Mouse (Mus musculus) c-Kit-positive CD71-positive TER-119-negative erythroid progenitor cells, embryonic 14.5 days (primary cell): ENCODE measurements around the gene Reps1.

Source experiments
- DNase-seq: peaks from one replicate; pipeline ENCODE4 v3.0.0-alpha.2; 2013; ENCODE audit warnings: low read depth

Gene Reps1

GRCm38 (mm10) chr10:18055696-18056390 lies at the start of gene Reps1:
Gene Reps1 (plus strand): TSS chr10:18055861.
- DNase-seq, result no peak

- no peak for DNase-seq
Observed at GRCm38 (mm10) chr10:18006756-18007155, 48.9 kb upstream of the Reps1 start.

- no peak for DNase-seq
Observed at GRCm38 (mm10) chr10:18007243-18007642, 48.4 kb upstream of the Reps1 start.

DNA sequence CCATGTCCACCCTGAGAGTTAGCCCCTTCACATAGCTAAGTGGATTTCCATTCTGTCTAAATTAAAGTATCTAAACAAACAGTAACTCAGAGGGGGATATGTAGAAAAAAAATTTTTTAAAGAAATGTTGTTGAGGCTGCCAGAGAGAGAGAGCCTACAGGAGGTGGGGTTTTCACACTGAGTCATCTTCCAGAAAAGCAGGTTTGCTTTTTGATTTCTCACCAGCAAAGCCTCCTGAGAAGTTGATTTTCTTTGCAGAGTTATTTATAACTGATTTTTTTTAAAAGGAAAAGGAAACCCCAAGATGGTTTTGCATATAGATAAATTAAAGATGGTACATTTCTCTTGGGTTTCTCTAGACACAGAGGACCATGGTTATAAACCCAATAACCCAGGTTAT lies 47.5 kb upstream of the Reps1 start:
- DNase-seq, result no peak

DNA sequence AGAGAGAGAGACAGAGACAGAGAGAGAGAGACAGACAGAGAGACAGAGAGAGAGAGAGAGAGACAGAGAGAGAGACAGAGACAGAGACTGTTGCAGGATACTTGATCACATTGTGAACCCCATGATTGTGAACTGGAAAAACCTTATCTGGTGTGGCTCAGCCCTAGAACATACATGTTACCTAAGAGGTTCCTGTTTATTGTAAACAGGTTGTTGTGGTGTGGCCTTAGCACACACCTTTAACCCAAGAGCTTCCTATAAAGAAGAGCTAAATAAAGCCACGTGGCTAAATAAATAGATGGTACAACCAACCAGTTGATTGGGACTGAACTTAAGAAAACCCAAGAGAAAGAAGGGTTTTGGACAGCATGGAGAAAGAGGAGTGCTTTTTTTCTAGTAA lies 45.9 kb upstream of the Reps1 start:
- DNase-seq, result no peak

DNA sequence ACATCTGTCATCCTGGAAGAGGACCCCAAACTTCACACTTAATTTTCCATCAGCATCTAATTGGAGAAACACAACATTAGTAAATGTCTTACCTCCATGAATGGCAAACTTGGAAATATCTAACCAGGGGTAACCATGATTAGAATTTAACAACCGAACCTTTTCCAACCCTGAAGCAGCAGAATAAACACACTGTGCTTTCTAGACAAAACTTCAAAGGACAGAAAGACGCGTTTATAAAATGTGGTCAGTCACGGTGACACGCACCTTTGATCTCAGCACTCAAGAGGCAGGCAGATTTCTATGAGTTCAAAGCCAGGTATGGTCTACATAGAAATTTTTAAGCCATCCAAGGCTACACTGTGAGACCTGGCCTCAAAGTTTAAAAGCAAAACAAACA lies 43.9 kb upstream of the Reps1 start:
- no peak for DNase-seq

- DNase-seq, result no peak
Observed at GRCm38 (mm10) chr10:18020443-18020842, 35.2 kb upstream of the Reps1 start.

DNA sequence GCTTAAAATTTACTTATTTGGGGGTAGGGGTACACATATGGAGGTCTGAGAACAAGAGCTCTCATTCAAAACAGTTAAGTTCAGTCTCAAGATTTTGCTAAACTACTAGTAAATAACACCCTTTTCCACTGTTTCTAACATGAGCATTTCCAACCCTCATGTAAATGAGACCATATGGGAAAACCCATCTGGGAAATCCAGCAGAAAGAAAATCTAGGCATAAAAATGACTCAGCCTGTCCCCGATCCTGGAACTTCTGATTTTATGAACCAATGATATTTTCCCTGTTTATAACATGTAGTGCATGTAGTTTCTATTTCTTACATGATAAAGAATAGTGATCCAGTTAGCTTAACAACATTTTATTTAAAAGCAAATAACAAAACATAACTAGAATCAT lies 34.8 kb upstream of the Reps1 start:
- no peak for DNase-seq

GRCm38 (mm10) chr10:18021576-18022311 lies 33.9 kb upstream of the Reps1 start:
- peak; percentile 7 for DNase-seq

GRCm38 (mm10) chr10:18022312-18022711 lies 33.3 kb upstream of the Reps1 start:
- DNase-seq, result peak; percentile 65

DNA sequence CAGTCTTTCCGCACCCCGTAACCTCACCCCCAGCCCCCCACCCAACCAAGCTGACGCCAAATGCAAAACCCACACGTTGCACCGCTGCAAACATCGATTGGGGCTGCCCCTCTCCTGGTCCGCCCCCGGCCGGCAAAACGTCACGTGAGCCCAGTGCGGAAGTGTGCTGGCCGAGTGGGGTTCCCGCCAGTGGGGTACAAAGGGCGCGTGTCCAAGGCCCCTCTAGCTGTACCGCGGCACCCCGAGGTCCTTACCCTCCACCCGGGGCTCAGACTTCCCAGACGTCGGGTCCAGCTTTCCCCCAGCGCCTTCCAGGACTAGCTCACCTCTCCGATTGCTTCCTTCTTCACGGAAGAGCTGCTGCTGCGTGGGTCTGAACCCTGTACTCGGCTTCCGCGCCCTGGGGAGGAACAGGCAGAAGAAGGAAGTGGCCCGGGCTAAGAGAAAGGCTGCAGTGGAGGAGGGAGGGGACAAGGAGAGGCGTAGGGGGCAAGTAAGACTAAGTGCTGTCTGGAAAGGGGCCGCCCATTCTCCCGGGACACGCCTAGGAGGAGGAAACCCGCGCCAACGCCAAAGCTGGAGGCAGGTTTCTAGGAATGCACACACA lies 32.8 kb upstream of the Reps1 start, which contains the start of gene Abracl:
TSS of gene Abracl (minus strand) at position 548 of the 607 bp plus-strand sequence.
- DNase-seq, result peak; percentile 54

DNA sequence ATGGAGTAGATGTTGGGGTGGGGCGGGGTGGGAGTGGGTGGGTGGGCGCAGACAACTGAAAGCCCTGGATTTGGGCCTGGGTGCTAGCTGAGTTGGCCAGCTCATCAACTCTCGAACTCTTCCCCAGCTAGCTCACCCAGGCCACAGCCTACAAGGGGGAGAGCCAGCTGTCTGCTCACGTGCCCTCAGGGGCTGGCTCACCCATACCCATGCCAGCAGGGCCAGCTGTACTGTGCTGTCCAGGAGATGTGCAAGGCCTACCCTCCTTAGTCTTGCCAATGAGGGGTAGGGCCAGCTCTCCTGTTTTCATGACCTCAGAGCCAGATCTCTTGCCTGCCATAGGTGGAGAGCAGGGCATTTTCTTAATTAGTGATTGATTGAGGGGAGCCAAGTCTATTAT lies 21.3 kb upstream of the Reps1 start:
- no peak for DNase-seq

- DNase-seq, result no peak
Observed at GRCm38 (mm10) chr10:18036849-18037248, 18.8 kb upstream of the Reps1 start.

GRCm38 (mm10) chr10:18046380-18046779 lies 9.3 kb upstream of the Reps1 start:
- no peak for DNase-seq

- DNase-seq, result no peak
Observed at GRCm38 (mm10) chr10:18047380-18048146, 8.1 kb upstream of the Reps1 start.

- peak; percentile 58 for DNase-seq
Observed at GRCm38 (mm10) chr10:18055009-18055695, 509 bp upstream of the Reps1 start.

DNA sequence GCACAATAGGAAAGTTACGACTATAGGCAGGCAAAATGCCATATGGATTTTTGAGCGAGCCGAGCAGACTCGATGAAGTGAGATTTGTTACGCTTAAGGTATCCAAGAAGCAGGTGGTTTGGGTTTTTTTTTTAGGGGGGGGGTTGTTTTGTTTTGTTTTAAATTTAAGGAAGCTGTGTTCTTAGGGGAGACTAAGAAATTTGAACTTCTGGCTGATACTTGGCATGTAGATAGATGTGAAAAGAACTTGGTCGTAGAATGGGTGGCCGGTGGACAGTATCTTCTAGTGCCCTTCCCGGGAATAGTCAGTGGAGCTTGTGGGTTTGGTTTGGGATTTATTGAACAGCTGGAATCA lies 707 bp downstream of the Reps1 start:
- no peak for DNase-seq

- no peak for DNase-seq
Observed at GRCm38 (mm10) chr10:18058681-18059338, 3.1 kb downstream of the Reps1 start.

- DNase-seq, result no peak
Observed at GRCm38 (mm10) chr10:18059807-18060206, 4.1 kb downstream of the Reps1 start.

- DNase-seq, result no peak
Observed at GRCm38 (mm10) chr10:18060778-18061177, 5.1 kb downstream of the Reps1 start.

DNA sequence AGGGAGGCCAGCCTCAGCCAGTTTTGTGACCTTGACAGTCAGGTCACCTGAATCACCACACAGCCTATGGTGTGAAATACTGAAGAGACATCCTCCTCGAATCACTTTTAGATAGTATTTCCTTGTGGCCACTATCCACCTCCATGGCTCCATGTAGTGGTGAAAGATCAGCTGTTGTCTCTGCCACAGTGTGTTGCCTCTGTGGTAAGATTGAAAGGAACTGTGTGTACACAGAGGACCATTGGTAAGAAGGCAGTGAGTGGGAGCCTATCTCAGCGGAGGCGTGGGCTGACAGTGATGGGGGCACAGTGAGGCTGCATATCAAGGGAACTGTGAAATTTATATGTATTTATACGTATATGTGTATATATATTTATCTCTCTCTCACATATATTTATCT lies 5.9 kb downstream of the Reps1 start:
- no peak for DNase-seq
